Mouse (Mus musculus): ENCODE measurements at regions not wholly inside any gene's neighbourhood (a gene's known extent, or its start where the extent isn't known, plus 50 kb on each side); places are given as distances from the start of the nearest gene placed in this dataset.
A peak's percentile ranks its signal among the peaks of the same experiment; 100 is the strongest.

DNA sequence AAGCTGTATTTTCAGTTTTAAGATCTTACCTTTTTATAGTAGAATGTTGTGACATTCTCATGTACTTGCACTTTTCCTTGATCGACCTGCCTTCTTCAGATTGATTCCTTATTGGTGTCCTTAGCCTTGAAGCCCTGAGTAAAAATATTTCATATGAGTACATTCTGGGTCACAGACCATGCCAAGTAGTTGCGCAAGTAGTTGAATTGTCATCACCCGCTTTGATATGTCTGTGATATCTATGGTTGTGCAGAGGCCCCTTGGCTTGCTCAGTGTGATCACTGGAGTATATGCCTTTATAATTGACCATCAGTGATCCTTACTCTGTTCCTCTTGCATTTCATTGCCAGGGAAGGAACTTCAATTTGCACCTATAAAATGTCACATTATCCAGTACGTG lies 131.1 kb upstream of the Reg3g start:
- no peak for DNase-seq (ENCODE audit: low read depth, low spot score)

DNA sequence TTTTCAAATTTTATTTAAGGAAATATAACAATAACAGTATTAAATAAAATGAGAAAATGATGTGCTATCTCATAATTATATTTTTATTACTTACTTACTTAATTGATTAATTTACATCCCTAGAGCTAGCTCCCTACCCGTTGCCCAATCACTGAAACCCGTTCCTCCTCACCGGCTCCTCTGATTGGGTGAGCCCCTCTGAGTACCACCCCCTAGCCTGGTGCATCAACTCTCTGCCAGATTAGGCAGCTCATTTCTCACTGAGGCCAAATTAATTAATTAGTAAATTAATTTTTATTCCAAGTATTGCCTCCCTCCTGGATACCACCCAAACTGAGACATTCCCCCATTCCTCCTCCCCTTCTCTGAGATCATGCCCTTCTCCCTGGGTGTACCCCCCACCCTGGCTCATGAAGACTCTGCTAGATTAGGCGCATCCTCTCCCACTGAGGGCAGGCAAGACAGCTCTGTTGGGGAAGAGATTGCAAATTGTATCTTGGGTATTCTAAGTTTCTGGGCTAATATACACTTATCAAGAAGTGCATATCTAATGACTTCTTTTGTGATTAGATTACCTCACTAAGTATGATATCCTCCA lies 101.4 kb upstream of the Reg3g start:
- no peak for DNase-seq (ENCODE audit: low read depth, low spot score)

DNA sequence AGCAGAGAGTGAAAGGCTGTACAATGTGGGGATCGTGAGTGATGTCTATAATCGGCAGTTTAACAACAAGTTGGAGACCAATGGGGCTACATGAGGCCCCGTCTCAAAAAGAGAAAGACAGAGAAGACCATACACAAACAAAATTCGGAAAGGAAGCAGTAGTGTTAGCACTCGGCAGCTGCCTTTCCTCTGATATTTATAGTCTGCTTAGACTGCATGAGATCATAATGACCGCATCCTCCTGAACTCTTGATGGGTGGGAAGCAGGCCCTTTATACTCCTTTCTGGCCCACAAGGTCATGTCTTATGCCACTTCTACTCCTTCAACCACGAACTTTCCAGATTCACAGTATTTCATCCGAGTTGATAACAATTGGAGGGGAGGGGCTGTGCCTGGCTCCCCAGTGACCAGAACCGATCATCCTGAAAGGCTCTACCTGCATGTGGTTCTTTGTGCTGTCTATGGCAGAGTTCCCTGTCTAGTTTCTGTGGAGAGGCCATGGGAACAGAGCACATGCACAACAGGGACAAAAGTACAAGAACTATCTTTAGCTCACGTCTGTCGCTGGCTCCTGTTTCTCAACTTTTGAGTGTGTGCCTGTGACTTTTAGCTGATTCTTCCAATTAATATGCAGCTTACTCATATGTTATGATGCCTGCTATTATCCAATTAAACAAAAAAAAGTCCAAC lies 84.5 kb upstream of the Reg3g start:
- DNase-seq (ENCODE audit: low read depth, low spot score), result no peak

DNA sequence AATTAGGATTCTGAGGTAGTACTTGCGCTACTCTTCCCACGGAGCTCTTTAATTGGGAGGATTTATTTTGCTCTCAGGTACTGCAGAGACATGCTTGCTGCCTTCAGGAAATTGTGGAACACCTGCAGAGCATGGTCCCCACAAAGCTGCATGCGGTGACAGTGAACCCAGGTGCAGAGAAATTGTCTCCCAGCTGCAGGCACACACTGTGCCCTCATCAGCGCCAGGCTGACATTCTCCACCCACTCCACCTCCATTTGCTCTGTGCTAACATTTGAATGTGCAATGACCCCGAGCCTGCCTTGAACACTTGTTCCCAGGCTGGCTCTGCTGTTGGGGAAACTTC lies 83.7 kb upstream of the Reg3g start:
- no peak for DNase-seq (ENCODE audit: low read depth, low spot score)

DNA sequence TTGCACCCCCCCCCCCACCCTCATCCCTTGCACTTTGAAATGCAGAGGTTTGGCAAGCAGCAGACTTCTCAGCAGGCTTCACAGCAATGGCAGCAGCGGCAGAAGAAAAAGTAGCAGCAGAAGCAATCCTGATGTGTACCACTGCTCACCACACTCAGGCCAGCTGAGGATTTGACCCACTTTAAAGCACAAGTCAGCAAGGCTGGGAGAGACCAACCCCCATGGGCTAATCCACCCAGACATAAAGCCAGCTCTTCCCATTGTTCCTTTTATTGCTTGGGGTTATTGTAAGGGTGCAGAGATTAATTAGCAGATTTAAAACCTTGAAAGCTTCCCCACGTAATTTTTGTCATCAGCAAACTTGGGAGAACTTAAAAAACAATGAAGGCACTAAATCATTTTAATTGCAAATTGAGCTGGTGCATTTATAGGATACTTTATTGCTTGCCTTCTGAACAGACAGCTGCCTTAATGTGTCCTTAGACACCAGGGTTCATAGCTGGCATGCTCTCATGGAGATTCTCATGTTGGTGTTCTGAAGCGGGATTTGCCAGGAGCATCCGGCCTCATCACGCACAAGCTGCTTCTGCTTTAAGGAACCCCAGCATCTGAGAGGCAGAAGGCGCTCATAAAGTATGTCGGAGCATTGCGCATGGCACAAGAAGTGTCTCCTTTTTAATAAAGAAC lies 83.1 kb upstream of the Reg3g start:
- DNase-seq (ENCODE audit: low read depth, low spot score), result no peak

DNA sequence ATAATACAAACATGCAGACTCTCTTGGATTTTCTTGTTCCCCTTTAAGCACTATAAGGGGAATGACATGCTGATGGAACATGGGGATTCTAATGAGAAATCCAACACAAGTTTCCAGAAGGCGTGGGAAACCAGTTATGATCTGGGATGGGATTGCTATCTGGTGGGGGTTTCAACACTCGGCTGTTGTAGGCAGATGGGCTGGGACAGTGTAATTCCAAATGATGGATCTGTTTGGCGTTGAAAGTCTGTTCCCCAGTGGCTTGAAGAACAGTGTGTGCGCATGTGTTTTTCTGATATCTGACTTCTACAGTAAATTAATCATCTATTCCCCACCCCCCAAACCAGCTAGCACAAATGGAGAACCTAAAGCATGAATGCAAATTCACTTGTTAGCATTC lies 79.8 kb upstream of the Reg3g start:
- DNase-seq (ENCODE audit: low read depth, low spot score), result no peak

DNA sequence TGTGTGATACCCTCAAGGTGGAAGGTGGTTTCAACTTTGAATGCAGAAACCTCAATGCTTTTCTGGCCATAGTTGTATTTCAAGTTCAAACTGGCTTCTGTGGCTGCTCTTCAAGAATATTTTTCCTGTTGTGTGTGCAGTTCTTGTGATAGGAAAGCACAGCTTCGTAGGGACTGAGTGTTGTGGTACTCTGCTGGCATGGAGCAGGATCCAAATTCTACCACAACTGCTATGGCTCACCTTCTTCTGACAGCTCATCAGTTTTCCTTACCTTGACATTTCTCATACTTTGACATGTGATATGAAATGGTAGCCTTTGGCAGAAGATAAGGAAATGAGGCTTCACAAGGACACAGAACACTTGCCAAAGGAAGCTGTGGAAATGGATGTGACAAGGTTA lies 79.0 kb upstream of the Reg3g start:
- DNase-seq (ENCODE audit: low read depth, low spot score), result no peak

GRCm38 (mm10) chr6:78544238-78544637 lies 75.6 kb upstream of the Reg3g start:
- peak; percentile 73 for DNase-seq (ENCODE audit: low read depth, low spot score)

DNA sequence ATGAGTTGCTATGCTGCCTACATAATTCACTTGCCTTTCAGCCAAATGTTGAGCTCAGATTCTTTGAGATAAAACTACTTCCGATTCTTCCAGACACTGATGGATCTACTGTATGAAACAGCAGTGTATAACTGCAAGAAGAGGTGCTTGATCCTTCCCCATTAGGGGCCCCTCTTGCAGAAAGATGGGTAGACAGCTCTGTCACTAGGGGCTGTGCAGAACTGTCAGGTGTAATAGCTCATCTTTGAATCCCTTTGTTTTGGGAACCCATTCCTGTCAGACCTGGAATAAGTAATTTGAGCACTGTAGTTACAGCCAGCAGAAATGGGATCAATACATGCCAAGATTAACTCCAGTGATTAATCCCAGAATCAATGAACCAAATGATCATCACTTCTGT lies 68.8 kb upstream of the Reg3g start:
- no peak for DNase-seq (ENCODE audit: low read depth, low spot score)

GRCm38 (mm10) chr6:78526986-78527762 lies 58.5 kb upstream of the Reg3g start:
- no peak for DNase-seq (ENCODE audit: low read depth, low spot score)

Measured in brain, embryonic 18.5 days (tissue).